Mouse (Mus musculus) hindlimb bud, embryonic 11.5 days (tissue): ENCODE results near the gene Ppp2r5c.
A peak's percentile ranks its signal among the peaks of the same experiment; 100 is the strongest.

ENCODE experiments used
- DNase-seq: peaks from one replicate; pipeline ENCODE4 v3.0.0-alpha.2; 2012; ENCODE audit warnings: low read depth, low spot score; ENCODE audit errors: extremely low spot score

Gene Ppp2r5c

GRCm38 (mm10) chr12:110438367-110438973 is 8.4 kb upstream of the Ppp2r5c start:
- no peak for DNase-seq

GRCm38 (mm10) chr12:110442238-110442637 is 4.7 kb upstream of the Ppp2r5c start:
- DNase-seq, result no peak

GRCm38 (mm10) chr12:110444530-110444929 is 2.4 kb upstream of the Ppp2r5c start:
- no peak for DNase-seq

- DNase-seq, result no peak
Observed at GRCm38 (mm10) chr12:110445775-110446174, 1.1 kb upstream of the Ppp2r5c start.

GRCm38 (mm10) chr12:110447306-110447705 is 386 bp downstream of the Ppp2r5c start:
- no peak for DNase-seq

GRCm38 (mm10) chr12:110448767-110449166 is 1.8 kb downstream of the Ppp2r5c start:
- DNase-seq, result no peak

GRCm38 (mm10) chr12:110454223-110454622 is 7.3 kb downstream of the Ppp2r5c start:
- peak; percentile 12 for DNase-seq

- no peak for DNase-seq
Observed at GRCm38 (mm10) chr12:110456024-110456423, 9.1 kb downstream of the Ppp2r5c start.

- no peak for DNase-seq
Observed at GRCm38 (mm10) chr12:110458667-110459066, 11.7 kb downstream of the Ppp2r5c start.

- DNase-seq, result no peak
Observed at GRCm38 (mm10) chr12:110460418-110461300, 13.7 kb downstream of the Ppp2r5c start.

- DNase-seq, result no peak
Observed at GRCm38 (mm10) chr12:110463711-110464110, 16.8 kb downstream of the Ppp2r5c start.

- no peak for DNase-seq
Observed at GRCm38 (mm10) chr12:110471426-110471825, 24.5 kb downstream of the Ppp2r5c start.

GRCm38 (mm10) chr12:110472247-110472646 is 25.3 kb downstream of the Ppp2r5c start:
- no peak for DNase-seq

- no peak for DNase-seq
Observed at GRCm38 (mm10) chr12:110474497-110474896, 27.6 kb downstream of the Ppp2r5c start.

- DNase-seq, result no peak
Observed at GRCm38 (mm10) chr12:110476561-110476960, 29.6 kb downstream of the Ppp2r5c start.

GRCm38 (mm10) chr12:110477906-110478305 is 31.0 kb downstream of the Ppp2r5c start:
- DNase-seq, result no peak

GRCm38 (mm10) chr12:110478601-110479008 is 31.7 kb downstream of the Ppp2r5c start:
- no peak for DNase-seq

GRCm38 (mm10) chr12:110479268-110479667 is 32.3 kb downstream of the Ppp2r5c start:
- DNase-seq, result no peak

GRCm38 (mm10) chr12:110480701-110481100 is 33.8 kb downstream of the Ppp2r5c start:
- no peak for DNase-seq

- DNase-seq, result no peak
Observed at GRCm38 (mm10) chr12:110483761-110484160, 36.8 kb downstream of the Ppp2r5c start.

GRCm38 (mm10) chr12:110484824-110485584 is 38.1 kb downstream of the Ppp2r5c start:
- DNase-seq, result no peak
